Mouse (Mus musculus) myocyte (in vitro differentiated cells): ENCODE data around the gene Gm614. TPM values are rescaled to one million over a fixed set of nuclear protein-coding genes. Genes with fewer than 3 reads are reported as not detected.
A peak's percentile ranks its signal among the peaks of the same experiment; 100 is the strongest.

Experiments used
- H3K27me3 ChIP-seq: one replicate; pipeline ENCODE4 v1.6.1; 2011; ENCODE audit not compliant: control insufficient read depth, insufficient read depth, insufficient read length
- H3K36me3 ChIP-seq: one replicate; pipeline ENCODE4 v1.6.1; 2011; ENCODE audit not compliant: control insufficient read depth, insufficient read depth
- H3K4me2 ChIP-seq: one replicate; pipeline ENCODE4 v1.6.1; 2011; ENCODE audit warnings: low read depth, control low read depth
- H3K4me3 ChIP-seq: one replicate; pipeline ENCODE4 v1.5.1; 2011; ENCODE audit warnings: mild to moderate bottlenecking, control low read depth, moderate library complexity
- H3K79me2 ChIP-seq: one replicate; pipeline ENCODE4 v1.6.1; 2011; ENCODE audit not compliant: control insufficient read depth, insufficient read depth
- H3ac ChIP-seq: one replicate; pipeline ENCODE4 v1.6.1; 2011; ENCODE audit not compliant: control insufficient read depth, insufficient read length
- CEBPB ChIP-seq: IDR thresholded peaks from 2 replicates; pipeline ENCODE4 v1.6.1; 2011; ENCODE audit warnings: mild to moderate bottlenecking, moderate library complexity; ENCODE audit not compliant: poor library complexity, insufficient read depth, severe bottlenecking
- E2F4 ChIP-seq: IDR thresholded peaks from one replicate; pipeline ENCODE4 v1.6.1; 2011; ENCODE audit warnings: mild to moderate bottlenecking, control low read depth, moderate library complexity; ENCODE audit not compliant: insufficient read depth
- MAX ChIP-seq: IDR thresholded peaks from one replicate; pipeline ENCODE4 v1.6.1; 2011; ENCODE audit warnings: low read depth, mild to moderate bottlenecking, control low read depth
- MYOD1 ChIP-seq, 3 experiments: IDR thresholded peaks; one replicate each; pipeline ENCODE4 v1.6.1; 2011; ENCODE audit warnings: control low read depth in 2 of 3, low read depth in 2 of 3, mild to moderate bottlenecking in 2 of 3, moderate library complexity in 1 of 3; ENCODE audit not compliant: insufficient read length in 2 of 3, control insufficient read depth in 1 of 3
- MYOG ChIP-seq, 3 experiments: IDR thresholded peaks; one replicate each; pipeline ENCODE4 v1.6.1; 2011; ENCODE audit warnings: control low read depth in 2 of 3, low read depth in 2 of 3, mild to moderate bottlenecking in 2 of 3; ENCODE audit not compliant: insufficient read length in 2 of 3, control insufficient read depth in 1 of 3, insufficient read depth in 1 of 3
- POLR2A ChIP-seq: IDR thresholded peaks from one replicate; pipeline ENCODE4 v1.6.1; 2011; ENCODE audit warnings: low read depth, mild to moderate bottlenecking, control low read depth, moderate library complexity; ENCODE audit not compliant: insufficient read length
- POLR2AphosphoS2 ChIP-seq: IDR thresholded peaks from one replicate; pipeline ENCODE4 v1.6.1; 2011; ENCODE audit warnings: low read depth, control low read depth; ENCODE audit not compliant: insufficient read length
- REST ChIP-seq: IDR thresholded peaks from one replicate; pipeline ENCODE4 v1.6.1; 2011; ENCODE audit warnings: mild to moderate bottlenecking, control low read depth, moderate library complexity; ENCODE audit not compliant: insufficient read depth, insufficient read length
- SRF ChIP-seq: IDR thresholded peaks from one replicate; pipeline ENCODE4 v1.6.1; 2011; ENCODE audit warnings: low read depth; ENCODE audit not compliant: control insufficient read depth, insufficient read length
- TCF12 ChIP-seq: IDR thresholded peaks from one replicate; pipeline ENCODE4 v1.6.1; 2011; ENCODE audit warnings: mild to moderate bottlenecking, control low read depth; ENCODE audit not compliant: poor library complexity, insufficient read depth, severe bottlenecking
- TCF3 ChIP-seq: IDR thresholded peaks from one replicate; pipeline ENCODE4 v1.6.1; 2011; ENCODE audit warnings: low read depth, control low read depth; ENCODE audit not compliant: insufficient read length
- USF1 ChIP-seq: IDR thresholded peaks from one replicate; pipeline ENCODE4 v1.6.1; 2011; ENCODE audit warnings: low read depth, mild to moderate bottlenecking, control low read depth, moderate library complexity
- polyA plus RNA-seq: library from polyadenylated mRNA; unstranded; fragments of >200 nt; fragmentation: generic; extraction: Trizol; gene quantifications from one replicate; pipeline ENCODE4 v1.2.1, GENCODE M21; 2012; ENCODE audit warnings: missing spikeins

The Gm614 gene
- polyA plus RNA-seq, 1 experiment, result not detected

DNA sequence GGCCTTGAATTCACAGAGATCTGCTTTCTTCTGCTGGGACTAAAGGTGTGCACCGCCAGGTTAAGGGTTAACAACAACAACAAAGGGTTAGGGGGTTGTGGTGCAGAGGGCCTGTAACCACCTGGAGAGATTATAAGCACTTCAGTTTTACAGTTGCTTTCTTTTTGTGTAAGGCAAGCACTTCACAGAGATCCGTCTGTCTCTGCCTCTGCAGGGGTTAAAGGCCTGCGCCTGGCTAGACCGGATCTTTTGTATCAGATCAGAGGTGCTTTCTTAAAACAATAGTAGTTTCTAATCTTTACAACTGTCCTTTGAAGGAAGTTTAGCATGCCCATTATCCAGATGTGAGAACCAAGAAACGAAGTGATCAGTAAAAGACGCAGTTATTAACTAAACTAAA is 9.6 kb upstream of the Gm614 start:
- H3K79me2 ChIP-seq, result no peaks in the 10 kb centered on the region
- no peak for TF ChIP-seq REST
- peak overlapping the region; percentile 46 for H3K4me3 ChIP-seq
- no peaks in the 10 kb centered on the region for H3K36me3 ChIP-seq
- no peak overlapping the region for H3ac ChIP-seq
- peak overlapping the region; percentile 55 for H3K4me2 ChIP-seq
- H3K27me3 ChIP-seq, result no peaks in the 10 kb centered on the region

DNA sequence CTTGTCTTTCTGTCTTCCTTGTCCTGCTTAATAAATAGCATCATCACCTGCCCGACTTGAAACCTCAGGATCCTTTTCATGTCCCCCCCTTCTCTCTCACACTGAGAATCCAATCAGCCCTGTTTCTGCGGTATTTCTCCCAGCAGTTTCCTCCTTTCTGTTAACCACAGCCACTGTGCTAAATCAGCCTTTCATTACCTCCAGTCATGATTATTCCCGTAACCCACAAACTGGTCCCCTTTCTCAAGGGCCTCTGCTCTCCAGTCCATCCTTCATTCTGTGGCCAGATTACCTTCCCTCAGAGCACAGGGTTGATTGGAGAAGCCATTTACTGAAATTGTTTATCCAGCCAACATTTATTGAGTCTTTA is 4.9 kb upstream of the Gm614 start, which contains the start of gene Gm20489:
Gm20489 (minus strand) TSS at position 269 of the 370 bp plus-strand sequence.
- Histone ChIP-seq H3K36me3 (no peaks in the 10 kb centered on the region), H3K4me3 (no peak within 1 kb of the TSS), H3ac (no peak within 1 kb of the TSS), H3K4me2 (peak within 1 kb of the TSS; percentile 12), H3K79me2 (no peaks in the 10 kb centered on the region), H3K27me3 (no peaks in the 10 kb centered on the region)
- TF ChIP-seq POLR2A (no peak), E2F4 (no peak), TCF12 (no peak), MYOD1 (IDR thresholded peaks at IDR 0.05; ENCODE audit: control insufficient read depth in 1 of 3, insufficient read length in 2 of 3, low read depth in 2 of 3) (no peak), REST (no peak), MYOG (IDR thresholded peaks at IDR 0.05; ENCODE audit: control insufficient read depth in 1 of 3, insufficient read depth in 1 of 3, insufficient read length in 2 of 3, low read depth in 2 of 3) (no peak), CEBPB (no peak), SRF (no peak), MAX (no peak), TCF3 (no peak), USF1 (no peak), POLR2AphosphoS2 (no peak)

GRCm38 (mm10) chrX:101268025-101268754 is 4.4 kb upstream of the Gm614 start, which contains the start of gene Il2rg:
Il2rg (minus strand) TSS chrX:101268255.
- Histone ChIP-seq H3K27me3 (no peaks in the 10 kb centered on the region), H3K79me2 (no peaks in the 10 kb centered on the region), H3K4me2 (peak within 1 kb of the TSS; percentile 12), H3K36me3 (no peaks in the 10 kb centered on the region), H3ac (no peak within 1 kb of the TSS), H3K4me3 (no peak within 1 kb of the TSS)
- TF ChIP-seq CEBPB (no peak), MYOD1 (IDR thresholded peaks at IDR 0.05; ENCODE audit: control insufficient read depth in 1 of 3, insufficient read length in 2 of 3, low read depth in 2 of 3) (no peak), MYOG (IDR thresholded peaks at IDR 0.05; ENCODE audit: control insufficient read depth in 1 of 3, insufficient read depth in 1 of 3, insufficient read length in 2 of 3, low read depth in 2 of 3) (no peak), TCF3 (no peak), REST (no peak), SRF (no peak), TCF12 (no peak), POLR2A (no peak), E2F4 (no peak), MAX (no peak), POLR2AphosphoS2 (no peak), USF1 (no peak)

GRCm38 (mm10) chrX:101266631-101267030 is 2.8 kb upstream of the Gm614 start:
- Histone ChIP-seq H3K36me3 (no peaks in the 10 kb centered on the region), H3K4me2 (no peak overlapping the region), H3ac (no peak overlapping the region), H3K79me2 (no peaks in the 10 kb centered on the region), H3K27me3 (no peaks in the 10 kb centered on the region), H3K4me3 (no peak overlapping the region)
- no peak for TF ChIP-seq MAX
- no peak for TF ChIP-seq MYOD1 (IDR thresholded peaks at IDR 0.05; ENCODE audit: control insufficient read depth in 1 of 3, insufficient read length in 2 of 3, low read depth in 2 of 3)
- no peak for TF ChIP-seq REST
- no peak for TF ChIP-seq TCF12
- no peak for TF ChIP-seq MYOG (IDR thresholded peaks at IDR 0.05; ENCODE audit: control insufficient read depth in 1 of 3, insufficient read depth in 1 of 3, insufficient read length in 2 of 3, low read depth in 2 of 3)
- no peak for TF ChIP-seq POLR2A
- TF ChIP-seq TCF3, result no peak
- no peak for TF ChIP-seq SRF
- TF ChIP-seq USF1, result no peak

DNA sequence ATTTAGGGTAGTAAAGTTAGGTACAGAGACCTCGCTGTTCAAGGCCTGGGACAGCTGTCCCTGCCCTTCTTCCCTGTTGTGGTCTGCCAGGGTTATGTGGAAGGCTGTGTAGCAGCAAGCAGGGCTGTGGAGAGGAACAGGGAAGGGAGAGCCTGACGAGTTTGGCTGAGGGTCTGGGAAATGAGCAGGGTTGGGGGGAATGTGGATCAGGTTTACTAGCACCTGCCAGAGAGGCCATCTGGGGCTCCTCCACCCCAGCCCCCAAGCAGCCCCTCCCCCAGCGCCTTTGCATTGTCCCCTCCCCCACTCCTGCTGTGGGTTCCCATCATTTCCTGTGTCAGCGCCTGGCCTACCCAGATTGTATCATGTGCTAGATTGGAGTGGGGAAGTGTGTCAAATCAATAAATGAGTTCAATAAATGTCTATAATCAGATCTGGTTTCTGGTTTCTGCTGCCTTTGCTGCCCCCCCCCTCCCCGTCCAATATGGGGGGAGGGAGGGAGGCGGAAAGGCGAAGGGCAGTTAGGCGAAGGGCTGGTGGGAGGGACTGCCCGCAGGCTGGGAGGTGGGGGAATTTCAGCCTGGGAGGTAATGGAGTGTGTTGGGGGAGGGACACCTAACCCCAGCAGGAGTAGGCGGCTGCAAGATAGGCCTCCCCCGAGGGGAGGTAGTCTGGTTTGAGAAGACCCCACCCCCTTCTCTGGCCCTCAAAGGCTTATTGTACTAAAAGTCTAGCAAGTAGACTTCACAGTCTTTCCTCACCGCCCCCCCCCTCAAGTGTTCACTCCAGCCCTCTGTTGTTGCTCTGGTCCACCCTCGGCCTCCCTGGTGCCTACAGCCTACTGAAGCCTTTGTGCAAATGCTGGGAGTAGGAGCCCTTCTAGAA is 3.1 kb downstream of the Gm614 start:
- TF ChIP-seq POLR2AphosphoS2, result no peak
- peak in 2 of 3 experiments; percentile 27 to 70 for TF ChIP-seq MYOG (IDR thresholded peaks at IDR 0.05; ENCODE audit: control insufficient read depth in 1 of 3, insufficient read depth in 1 of 3, insufficient read length in 2 of 3, low read depth in 2 of 3)
- no peak for TF ChIP-seq REST
- no peak for TF ChIP-seq TCF12
- TF ChIP-seq MYOD1 (IDR thresholded peaks at IDR 0.05; ENCODE audit: control insufficient read depth in 1 of 3, insufficient read length in 2 of 3, low read depth in 2 of 3), result peak; percentile 69 to 94 (median 92)
- Histone ChIP-seq H3K27me3 (no peaks in the 10 kb centered on the region), H3ac (no peak overlapping the region), H3K79me2 (no peaks in the 10 kb centered on the region), H3K36me3 (no peaks in the 10 kb centered on the region), H3K4me2 (peak overlapping the region; percentile 3), H3K4me3 (no peak overlapping the region)
